Mouse (Mus musculus): ENCODE measurements around the gene Utp3.

Gene Utp3

DNA sequence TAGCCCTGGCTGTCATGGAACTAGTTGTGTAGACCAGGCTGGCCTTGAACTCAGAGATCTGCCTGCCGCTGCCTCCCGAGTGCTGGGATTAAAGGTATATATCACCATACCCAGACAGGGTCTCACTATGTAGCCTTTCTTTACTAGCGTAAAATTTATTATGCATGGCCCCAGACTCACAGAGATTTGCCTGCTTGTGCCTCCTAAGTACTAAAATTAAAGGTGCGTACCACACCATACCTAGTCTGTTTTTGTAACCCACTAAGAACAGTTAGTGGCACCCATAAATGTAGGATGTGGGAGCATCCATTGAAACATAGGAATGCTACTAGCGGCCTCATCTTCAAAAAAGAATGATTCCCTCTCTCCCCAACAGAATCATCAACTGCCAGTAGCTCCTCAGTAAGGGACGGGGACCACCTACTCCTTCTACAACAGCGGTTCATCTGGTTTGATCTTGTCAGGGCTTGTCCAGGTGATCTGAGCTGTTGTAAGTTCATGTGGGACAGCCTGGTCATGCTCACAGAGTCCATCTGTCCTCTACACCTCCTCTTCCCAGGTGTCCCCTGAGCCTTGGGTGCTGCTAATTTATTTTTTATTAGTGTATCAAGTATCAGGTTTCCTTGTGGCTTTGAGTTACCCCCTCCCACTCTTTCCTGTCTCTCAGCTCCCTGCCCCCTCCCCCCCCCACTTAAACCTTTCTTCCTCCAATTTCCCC, 50.5 kb downstream of the Utp3 start:
- in situ Hi-C loops (cut with MboI, MseI): no loop called here
